Mouse (Mus musculus): ENCODE data around the gene Dmd. TPM values are rescaled to one million over a fixed set of nuclear protein-coding genes. Genes with fewer than 3 reads are reported as not detected.

Gene Dmd
- polyA plus RNA-seq (2015; fragmentation: Nextera tagmentation; extraction: Ambion mirVana): 30.4 and 31.0 TPM in 2 replicates

DNA sequence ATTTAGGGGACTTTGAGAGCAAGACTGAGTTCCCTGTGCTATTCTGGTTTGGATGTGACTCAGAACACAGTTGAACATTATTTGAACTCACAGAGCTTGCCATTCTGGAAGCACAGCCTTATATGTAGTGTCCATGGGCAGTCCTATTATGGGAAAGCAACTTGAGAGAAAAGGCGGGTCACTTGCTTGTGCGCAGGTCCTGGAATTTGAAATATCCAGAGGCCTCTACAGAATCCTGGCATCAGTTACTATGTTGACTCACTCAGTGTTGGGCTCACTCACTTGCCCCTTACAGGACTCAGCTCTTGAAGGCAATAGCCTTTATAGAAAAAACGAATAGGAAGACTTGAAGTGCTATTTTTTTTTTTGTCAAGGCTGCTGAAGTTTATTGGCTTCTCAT lies at the start of gene Dmd:
Dmd (plus strand) TSS at position 241 of the 400 bp plus-strand sequence.
- 73% methylated on average over 3 of the region's 3 CpGs for WGBS
- Histone ChIP-seq H3K4me3 (replicated peaks) (no peak within 1 kb of the TSS), H3K4me2 (no peak within 1 kb of the TSS), H3K4me1 (no peaks in the 10 kb centered on the region), H3K9me3 (replicated peaks) (no peaks in the 10 kb centered on the region), H3K36me3 (no peaks in the 10 kb centered on the region), H3K9ac (replicated peaks) (no peak within 1 kb of the TSS), H3K27ac (replicated peaks) (no peak within 1 kb of the TSS), H3K27me3 (replicated peaks) (no peaks in the 10 kb centered on the region)
- ATAC-seq (ENCODE audit: low FRiP score): no peak

- Histone ChIP-seq H3K9ac (replicated peaks) (no peak overlapping the region), H3K27me3 (replicated peaks) (no peaks in the 10 kb centered on the region), H3K4me3 (replicated peaks) (no peak overlapping the region), H3K4me2 (no peak overlapping the region), H3K27ac (replicated peaks) (no peak overlapping the region), H3K36me3 (no peaks in the 10 kb centered on the region), H3K4me1 (no peaks in the 10 kb centered on the region), H3K9me3 (replicated peaks) (no peaks in the 10 kb centered on the region)
- no peak for ATAC-seq (ENCODE audit: low FRiP score)
These were observed 47.2 kb upstream of the Dmd start for GRCm38 (mm10) chrX:82901515-82901914.

DNA sequence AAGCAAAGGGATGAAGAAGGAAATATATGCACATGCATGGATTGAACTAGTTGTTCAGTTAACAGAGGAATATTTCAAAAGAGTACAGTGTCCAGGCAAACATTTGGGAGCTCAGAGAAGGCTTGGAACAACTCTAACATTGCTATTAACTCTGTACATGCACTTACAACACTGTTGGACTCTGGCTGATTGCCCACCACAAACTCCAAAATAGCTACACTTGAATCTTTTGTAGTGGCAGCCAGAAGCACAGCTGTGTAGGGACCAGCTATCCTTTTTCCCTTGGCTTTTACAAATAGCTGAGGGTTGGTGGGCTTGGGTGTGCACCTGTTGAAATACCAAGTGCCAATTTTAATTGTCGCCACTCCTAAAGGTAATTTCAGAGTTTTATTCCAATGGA lies 39.0 kb downstream of the Dmd start:
- no peak overlapping the region for H3K4me2 ChIP-seq
- no peaks in the 10 kb centered on the region for H3K9me3 ChIP-seq (replicated peaks)
- H3K9ac ChIP-seq (replicated peaks): no peak overlapping the region
- H3K4me3 ChIP-seq (replicated peaks): no peak overlapping the region
- H3K36me3 ChIP-seq: no peaks in the 10 kb centered on the region
- H3K27me3 ChIP-seq (replicated peaks): no peaks in the 10 kb centered on the region
- no peak for ATAC-seq (ENCODE audit: low FRiP score)
- no peaks in the 10 kb centered on the region for H3K4me1 ChIP-seq
- no peak overlapping the region for H3K27ac ChIP-seq (replicated peaks)
- WGBS: 93% methylated on average over 1 of the region's 1 CpGs

DNA sequence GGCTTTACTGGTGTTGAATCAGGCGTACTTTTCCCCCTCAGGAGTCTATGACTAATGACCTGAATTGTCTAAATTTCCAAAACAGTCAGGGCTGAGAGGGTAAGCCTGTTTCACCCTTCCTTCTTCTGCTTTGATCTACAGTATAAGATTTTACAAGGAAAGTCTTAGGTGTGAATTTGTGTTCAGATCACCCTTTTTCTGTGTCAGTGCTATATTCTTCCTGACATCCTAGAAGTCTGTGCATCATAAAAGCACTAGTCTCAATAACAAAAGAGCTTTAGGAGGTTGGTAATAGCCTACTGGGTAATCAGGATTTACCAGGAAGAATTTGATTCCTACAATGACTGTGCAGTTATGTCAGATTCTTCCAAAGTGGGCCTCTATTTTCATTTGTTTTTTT lies 101.5 kb downstream of the Dmd start:
- Histone ChIP-seq H3K9ac (replicated peaks) (no peak overlapping the region), H3K36me3 (no peaks in the 10 kb centered on the region), H3K27me3 (replicated peaks) (no peaks in the 10 kb centered on the region), H3K9me3 (replicated peaks) (no peaks in the 10 kb centered on the region), H3K4me1 (no peaks in the 10 kb centered on the region), H3K4me2 (no peak overlapping the region), H3K4me3 (replicated peaks) (no peak overlapping the region), H3K27ac (replicated peaks) (no peak overlapping the region)
- WGBS: 53% methylated on average over 1 of the region's 1 CpGs
- no peak for ATAC-seq (ENCODE audit: low FRiP score)

DNA sequence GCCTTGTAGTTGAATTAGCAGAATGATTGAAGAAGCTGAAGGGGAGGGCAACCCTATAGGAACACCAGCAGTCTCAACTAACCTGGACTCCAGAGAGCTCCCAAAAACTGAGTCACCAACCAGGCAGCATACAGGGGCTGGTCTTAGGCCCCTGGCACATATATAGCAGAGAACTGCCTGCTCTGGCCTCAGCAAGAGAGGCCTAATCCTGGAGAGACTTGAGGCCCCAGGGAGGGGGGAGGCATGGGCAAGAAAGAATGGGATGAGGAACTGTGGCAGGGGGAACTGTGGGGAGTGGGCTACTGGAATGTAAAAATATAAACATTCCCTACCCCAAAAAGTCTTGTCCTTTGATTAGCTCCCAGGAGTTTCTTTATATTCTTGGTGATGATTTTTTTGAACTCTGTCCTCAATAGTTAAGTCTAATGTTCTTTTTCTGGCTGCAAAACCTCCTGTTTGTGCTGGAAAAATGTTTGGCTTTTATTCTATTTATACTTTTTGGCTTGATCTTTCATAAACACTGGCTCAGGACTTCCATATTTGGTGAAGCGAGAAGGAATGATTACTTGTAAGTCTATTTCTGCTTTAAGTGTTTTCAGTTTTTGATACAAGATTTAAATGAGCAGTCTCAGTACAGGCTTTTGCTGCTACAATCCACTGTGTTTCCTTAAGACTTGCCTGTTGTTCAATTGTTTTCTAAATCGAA lies 167.7 kb downstream of the Dmd start:
- H3K9me3 ChIP-seq (replicated peaks): no peaks in the 10 kb centered on the region
- no peak overlapping the region for H3K4me3 ChIP-seq (replicated peaks)
- H3K4me2 ChIP-seq: no peak overlapping the region
- no peak overlapping the region for H3K9ac ChIP-seq (replicated peaks)
- no peak overlapping the region for H3K27ac ChIP-seq (replicated peaks)
- H3K27me3 ChIP-seq (replicated peaks): no peaks in the 10 kb centered on the region
- no peaks in the 10 kb centered on the region for H3K36me3 ChIP-seq
- 69% methylated on average over 2 of the region's 2 CpGs for WGBS
- ATAC-seq (ENCODE audit: low FRiP score): no peak
- no peaks in the 10 kb centered on the region for H3K4me1 ChIP-seq

DNA sequence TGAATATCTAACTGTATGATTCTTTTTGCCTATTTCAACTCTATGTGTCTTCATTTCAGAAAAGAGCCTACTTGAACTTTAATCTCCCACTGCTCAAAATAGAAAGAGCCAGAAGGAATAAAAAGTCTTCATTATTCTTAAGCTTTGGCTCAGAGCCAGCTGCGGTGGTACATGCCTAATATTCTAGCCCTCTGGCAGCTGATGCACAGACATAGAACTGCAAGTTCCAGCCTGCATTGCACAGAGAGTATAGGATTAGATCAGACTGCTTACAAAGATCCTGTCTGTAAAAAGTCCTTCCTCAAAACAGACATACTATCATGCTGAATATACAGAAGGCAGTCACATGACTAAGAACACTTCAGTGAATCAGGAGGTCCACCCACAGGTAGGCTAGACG lies 168.5 kb downstream of the Dmd start:
- no peak for ATAC-seq (ENCODE audit: low FRiP score)
- no peaks in the 10 kb centered on the region for H3K4me1 ChIP-seq
- no peaks in the 10 kb centered on the region for H3K9me3 ChIP-seq (replicated peaks)
- 71% methylated on average over 2 of the region's 2 CpGs for WGBS
- H3K9ac ChIP-seq (replicated peaks): no peak overlapping the region
- H3K27me3 ChIP-seq (replicated peaks): no peaks in the 10 kb centered on the region
- H3K27ac ChIP-seq (replicated peaks): no peak overlapping the region
- H3K4me2 ChIP-seq: no peak overlapping the region
- no peak overlapping the region for H3K4me3 ChIP-seq (replicated peaks)
- H3K36me3 ChIP-seq: no peaks in the 10 kb centered on the region

GRCm38 (mm10) chrX:83220563-83220962 lies 271.9 kb downstream of the Dmd start:
- H3K9me3 ChIP-seq (replicated peaks): no peaks in the 10 kb centered on the region
- H3K27ac ChIP-seq (replicated peaks): no peak overlapping the region
- no peaks in the 10 kb centered on the region for H3K36me3 ChIP-seq
- no peaks in the 10 kb centered on the region for H3K27me3 ChIP-seq (replicated peaks)
- no peak overlapping the region for H3K9ac ChIP-seq (replicated peaks)
- ATAC-seq (ENCODE audit: low FRiP score): no peak
- H3K4me3 ChIP-seq (replicated peaks): no peak overlapping the region
- H3K4me2 ChIP-seq: no peak overlapping the region
- no peaks in the 10 kb centered on the region for H3K4me1 ChIP-seq
- WGBS: 87% methylated on average over 2 of the region's 2 CpGs

DNA sequence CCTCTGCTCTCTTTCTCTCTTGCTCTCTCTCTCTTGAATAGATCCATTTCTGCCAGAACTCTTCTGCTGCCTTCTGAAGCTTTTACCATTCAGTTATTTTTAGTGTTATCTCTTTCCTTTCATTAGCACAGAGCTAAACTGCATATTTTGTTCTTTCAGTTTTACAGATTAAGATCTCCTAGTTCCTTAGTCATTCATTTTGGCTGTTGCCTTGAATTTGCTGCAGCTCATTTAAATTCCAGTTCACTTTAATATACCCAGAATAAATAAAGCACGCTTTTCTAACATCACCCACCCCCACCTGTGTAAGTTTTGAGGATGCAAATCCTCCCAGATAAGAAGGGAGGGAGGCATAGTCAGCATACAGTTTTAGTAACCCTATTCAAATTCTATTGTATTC lies 272.4 kb downstream of the Dmd start:
- Histone ChIP-seq H3K4me3 (replicated peaks) (no peak overlapping the region), H3K9me3 (replicated peaks) (no peaks in the 10 kb centered on the region), H3K36me3 (no peaks in the 10 kb centered on the region), H3K4me2 (no peak overlapping the region), H3K27ac (replicated peaks) (no peak overlapping the region), H3K27me3 (replicated peaks) (no peaks in the 10 kb centered on the region), H3K4me1 (no peaks in the 10 kb centered on the region), H3K9ac (replicated peaks) (no peak overlapping the region)
- no peak for ATAC-seq (ENCODE audit: low FRiP score)
- WGBS: 37% methylated on average over 1 of the region's 1 CpGs

- no peak for ATAC-seq (ENCODE audit: low FRiP score)
- Histone ChIP-seq H3K4me3 (replicated peaks) (no peak within 1 kb of the TSS), H3K9me3 (replicated peaks) (no peaks in the 10 kb centered on the region), H3K4me2 (no peak within 1 kb of the TSS), H3K4me1 (no peaks in the 10 kb centered on the region), H3K27ac (replicated peaks) (no peak within 1 kb of the TSS), H3K36me3 (no peaks in the 10 kb centered on the region), H3K27me3 (replicated peaks) (no peaks in the 10 kb centered on the region), H3K9ac (replicated peaks) (no peak within 1 kb of the TSS)
- WGBS: 95% methylated on average over 15 of the region's 15 CpGs
These were observed 538.9 kb downstream of the Dmd start, which contains the start of gene Tsga8 for GRCm38 (mm10) chrX:83487598-83487997. Gene Tsga8, minus strand, starts transcription at chrX:83487924.

- Histone ChIP-seq H3K4me3 (replicated peaks) (no peak overlapping the region), H3K27me3 (replicated peaks) (no peaks in the 10 kb centered on the region), H3K9me3 (replicated peaks) (no peaks in the 10 kb centered on the region), H3K36me3 (no peaks in the 10 kb centered on the region), H3K27ac (replicated peaks) (no peak overlapping the region), H3K4me2 (no peak overlapping the region), H3K9ac (replicated peaks) (no peak overlapping the region), H3K4me1 (no peaks in the 10 kb centered on the region)
- ATAC-seq (ENCODE audit: low FRiP score): no peak
- 81% methylated on average over 1 of the region's 1 CpGs for WGBS
These were observed 726.3 kb downstream of the Dmd start for GRCm38 (mm10) chrX:83674998-83675397.

GRCm38 (mm10) chrX:83686547-83686946 lies 737.9 kb downstream of the Dmd start:
- Histone ChIP-seq H3K4me1 (no peaks in the 10 kb centered on the region), H3K27me3 (replicated peaks) (no peaks in the 10 kb centered on the region), H3K4me2 (no peak overlapping the region), H3K4me3 (replicated peaks) (no peak overlapping the region), H3K9ac (replicated peaks) (no peak overlapping the region), H3K36me3 (no peaks in the 10 kb centered on the region), H3K9me3 (replicated peaks) (no peaks in the 10 kb centered on the region), H3K27ac (replicated peaks) (no peak overlapping the region)
- ATAC-seq (ENCODE audit: low FRiP score): no peak

- ATAC-seq (ENCODE audit: low FRiP score): no peak
- Histone ChIP-seq H3K9ac (replicated peaks) (no peak overlapping the region), H3K9me3 (replicated peaks) (no peaks in the 10 kb centered on the region), H3K36me3 (no peaks in the 10 kb centered on the region), H3K27me3 (replicated peaks) (no peaks in the 10 kb centered on the region), H3K4me3 (replicated peaks) (no peak overlapping the region), H3K4me1 (no peaks in the 10 kb centered on the region), H3K4me2 (no peak overlapping the region), H3K27ac (replicated peaks) (no peak overlapping the region)
- 26% methylated on average over 1 of the region's 1 CpGs for WGBS
These were observed 791.9 kb downstream of the Dmd start for GRCm38 (mm10) chrX:83740533-83740932.
